In the genomic region with DNA sequence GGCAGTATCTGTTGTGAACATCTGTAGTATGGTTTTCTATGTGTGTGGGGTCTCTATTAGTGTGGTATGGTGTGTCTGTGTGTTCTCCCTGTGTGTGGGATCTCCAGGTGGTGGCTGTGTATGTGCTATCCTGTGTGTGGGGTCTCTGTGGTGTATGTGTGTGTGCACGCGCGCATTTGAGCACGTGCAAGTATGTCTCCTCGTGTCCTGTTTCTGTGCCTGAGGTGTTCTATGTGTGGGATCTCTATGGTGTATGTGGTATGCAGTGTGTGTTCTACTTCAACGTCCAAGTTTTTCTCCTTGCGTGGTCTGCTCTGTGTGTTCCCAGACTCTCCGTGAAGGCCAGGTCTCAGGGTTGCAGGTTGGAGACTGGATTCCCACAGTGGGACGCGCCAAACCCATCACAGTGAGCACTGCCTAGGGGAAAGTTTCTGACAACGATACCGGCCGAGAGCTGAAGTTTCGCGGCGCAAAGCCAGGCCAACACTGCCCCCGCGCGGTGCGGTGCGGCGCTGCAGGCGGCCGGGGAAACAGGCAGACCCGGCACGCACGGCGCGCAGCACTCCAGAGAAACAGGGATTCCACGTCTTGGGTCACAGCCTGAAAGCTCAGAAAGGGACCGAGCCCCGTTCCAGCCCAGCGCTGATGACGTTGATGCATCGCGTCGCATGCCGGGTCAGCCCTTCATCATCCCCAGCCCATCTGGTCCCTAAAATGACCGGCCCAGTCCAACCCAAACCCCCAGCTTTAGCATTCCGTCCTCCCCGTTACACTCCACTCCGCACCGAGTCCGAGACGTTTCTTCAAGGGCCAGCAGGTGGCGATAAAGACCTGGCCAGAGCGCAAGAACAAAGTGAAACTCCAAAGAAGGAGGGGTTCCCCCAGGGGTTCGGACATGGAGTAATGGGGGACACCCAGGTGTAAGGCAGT, we compare ENCODE assay signal across 8 mouse cellular contexts. TPM values are rescaled to one million over a fixed set of nuclear protein-coding genes. Genes with fewer than 3 reads are reported as not detected.
DNase-seq lines count a peak whose midpoint lies in the region; ATAC-seq and TF ChIP-seq lines count a peak whose summit lies in the region.

No protein-coding gene starts in this region.

- ATAC-seq in granulocyte monocyte progenitor cell, adult 5-6 weeks (replicated peaks; ENCODE audit: poor library complexity, severe bottlenecking) = peak; percentile 73
- ATAC-seq in intestine, postnatal 0 days = peak; percentile 74

- peak overlapping the region; percentile 88 for H3K27ac ChIP-seq in embryonic facial prominence, embryonic 10.5 days (replicated peaks)
- no peak overlapping the region for H3K27ac ChIP-seq in intestine, postnatal 0 days (ENCODE audit: low read depth, low read length)
- H3K27ac ChIP-seq in midbrain, embryonic 10.5 days (replicated peaks) = peak overlapping the region; percentile 90

- H3K9me3 ChIP-seq in embryonic facial prominence, embryonic 10.5 days = no peaks in the 10 kb centered on the region
- no peaks in the 10 kb centered on the region for H3K9me3 ChIP-seq in intestine, postnatal 0 days (ENCODE audit: control insufficient read depth)
- no peaks in the 10 kb centered on the region for H3K9me3 ChIP-seq in midbrain, embryonic 10.5 days (replicated peaks)

- H3K4me3 ChIP-seq in embryonic facial prominence, embryonic 10.5 days = peak overlapping the region; percentile 58
- H3K4me3 ChIP-seq in intestine, postnatal 0 days (ENCODE audit: low read depth, low read length) = peak overlapping the region; percentile 37
- peak overlapping the region; percentile 56 for H3K4me3 ChIP-seq in midbrain, embryonic 10.5 days

- intact Hi-C loops in left cerebral cortex, postnatal 36 days (cut with DNase I) = loop anchor here (2.0 to 10.0 kb wide), 6 partner anchors 72 to 354 kb away; partner anchors contain the start of gene Cstad

- peak; percentile 96 for DNase-seq in adrenal gland, postnatal 14 days
- DNase-seq in embryonic facial prominence, embryonic 10.5 days (ENCODE audit: low spot score) = peak; percentile 96
- DNase-seq in left cerebral cortex, postnatal 36 days (ENCODE audit: low spot score in 2 of 2) = peak; percentile 97 to 98
- DNase-seq in midbrain, embryonic 10.5 days (ENCODE audit: low spot score) = peak; percentile 94
- peak; percentile 87 to 92 for DNase-seq in right cerebral cortex, postnatal 36 days (ENCODE audit: low spot score in 2 of 2)
- peak; percentile 93 to 96 for DNase-seq in urinary bladder, postnatal 4 days (ENCODE audit: low spot score in 2 of 2)

- H3K4me2 ChIP-seq in intestine, postnatal 0 days (replicated peaks; ENCODE audit: low read depth) = peak overlapping the region; percentile 75

- 6% methylated on average over 48 of the region's 48 CpGs for WGBS in embryonic facial prominence, embryonic 10.5 days
- WGBS in intestine, postnatal 0 days = 4% methylated on average over 48 of the region's 48 CpGs
- 5% methylated on average over 48 of the region's 48 CpGs for WGBS in midbrain, embryonic 10.5 days

- no peaks in the 10 kb centered on the region for H3K36me3 ChIP-seq in embryonic facial prominence, embryonic 10.5 days (replicated peaks)
- no peaks in the 10 kb centered on the region for H3K36me3 ChIP-seq in intestine, postnatal 0 days (ENCODE audit: control insufficient read depth, insufficient read depth)
- no peaks in the 10 kb centered on the region for H3K36me3 ChIP-seq in midbrain, embryonic 10.5 days

- H3K9ac ChIP-seq in intestine, postnatal 0 days (ENCODE audit: low read depth, low read length) = peak overlapping the region; percentile 45

- H3K27me3 ChIP-seq in embryonic facial prominence, embryonic 10.5 days (replicated peaks; ENCODE audit: low read depth, poor library complexity, severe bottlenecking) = peaks cover 30% of the 10 kb centered on the region
- no peaks in the 10 kb centered on the region for H3K27me3 ChIP-seq in intestine, postnatal 0 days (replicated peaks; ENCODE audit: control insufficient read depth, insufficient read depth, low read length)
- H3K27me3 ChIP-seq in midbrain, embryonic 10.5 days (ENCODE audit: low read depth, poor library complexity, severe bottlenecking) = peaks cover 31% of the 10 kb centered on the region

- H3K4me1 ChIP-seq in embryonic facial prominence, embryonic 10.5 days = peaks cover 62% of the 10 kb centered on the region
- H3K4me1 ChIP-seq in intestine, postnatal 0 days (replicated peaks; ENCODE audit: control insufficient read depth, insufficient read depth, low read length) = no peaks in the 10 kb centered on the region
- peaks cover 54% of the 10 kb centered on the region for H3K4me1 ChIP-seq in midbrain, embryonic 10.5 days

- peak; percentile 87 for TF ChIP-seq CTCF in intestine, postnatal 0 days (IDR thresholded peaks at IDR 0.05; ENCODE audit: low read depth)

RNA-seq across cellular contexts. Expression of gene 1700001O22Rik, which starts 9.0 kb away (rescaled TPM):
- 0.98 and 2.0 TPM in 2 replicates for total RNA-seq in adrenal gland, postnatal 14 days (2021)
- polyA plus RNA-seq in embryonic facial prominence, embryonic 10.5 days (2016; fragmentation: Nextera tagmentation; extraction: Ambion mirVana) = 2.4 and 3.1 TPM in 2 replicates
- total RNA-seq in granulocyte monocyte progenitor cell, adult 5-6 weeks (2014; fragmentation: Nextera tagmentation) = not detected in 2 replicates
- 0.73 TPM in 1 of 2 replicates, not detected in the other for total RNA-seq in granulocyte monocyte progenitor cell, adult 5-6 weeks (2017)
- polyA plus RNA-seq in intestine, postnatal 0 days (2015; fragmentation: Nextera tagmentation; extraction: Ambion mirVana) = 0.58 and 0.60 TPM in 2 replicates
- total RNA-seq in left cerebral cortex, postnatal 36 days (2021) = 1 to 10 TPM; 6.7 to 8.5 TPM
- polyA plus RNA-seq in midbrain, embryonic 10.5 days (2016; fragmentation: Nextera tagmentation; extraction: Ambion mirVana) = 3.5 and 4.0 TPM in 2 replicates

RNA-seq across cellular contexts. Expression of gene Ntmt1, which starts 13.2 kb away (rescaled TPM):
- 32.3 and 37.7 TPM in 2 replicates for total RNA-seq in adrenal gland, postnatal 14 days (2021)
- 134 and 135 TPM in 2 replicates for polyA plus RNA-seq in embryonic facial prominence, embryonic 10.5 days (2016; fragmentation: Nextera tagmentation; extraction: Ambion mirVana)
- total RNA-seq in granulocyte monocyte progenitor cell, adult 5-6 weeks (2014; fragmentation: Nextera tagmentation) = 20.2 and 26.8 TPM in 2 replicates
- total RNA-seq in granulocyte monocyte progenitor cell, adult 5-6 weeks (2017) = 16.2 and 18.6 TPM in 2 replicates
- polyA plus RNA-seq in intestine, postnatal 0 days (2015; fragmentation: Nextera tagmentation; extraction: Ambion mirVana) = 45.3 and 50.5 TPM in 2 replicates
- 10 to 100 TPM; 35.4 to 36.3 TPM for total RNA-seq in left cerebral cortex, postnatal 36 days (2021)
- polyA plus RNA-seq in midbrain, embryonic 10.5 days (2016; fragmentation: Nextera tagmentation; extraction: Ambion mirVana) = 126 and 127 TPM in 2 replicates

RNA-seq across cellular contexts. Expression of gene Asb6, which starts 35.7 kb away (rescaled TPM):
- 22.3 and 25.8 TPM in 2 replicates for total RNA-seq in adrenal gland, postnatal 14 days (2021)
- 53.9 and 56.0 TPM in 2 replicates for polyA plus RNA-seq in embryonic facial prominence, embryonic 10.5 days (2016; fragmentation: Nextera tagmentation; extraction: Ambion mirVana)
- total RNA-seq in granulocyte monocyte progenitor cell, adult 5-6 weeks (2014; fragmentation: Nextera tagmentation) = 8.4 and 18.9 TPM in 2 replicates
- 12.2 and 27.1 TPM in 2 replicates for total RNA-seq in granulocyte monocyte progenitor cell, adult 5-6 weeks (2017)
- polyA plus RNA-seq in intestine, postnatal 0 days (2015; fragmentation: Nextera tagmentation; extraction: Ambion mirVana) = 12.9 and 13.0 TPM in 2 replicates
- 10 to 100 TPM; 36.1 to 39.8 TPM for total RNA-seq in left cerebral cortex, postnatal 36 days (2021)
- 43.9 and 45.8 TPM in 2 replicates for polyA plus RNA-seq in midbrain, embryonic 10.5 days (2016; fragmentation: Nextera tagmentation; extraction: Ambion mirVana)

RNA-seq across cellular contexts. Expression of gene Prrx2, which starts 40.3 kb away (rescaled TPM):
- 1.6 and 2.4 TPM in 2 replicates for total RNA-seq in adrenal gland, postnatal 14 days (2021)
- polyA plus RNA-seq in embryonic facial prominence, embryonic 10.5 days (2016; fragmentation: Nextera tagmentation; extraction: Ambion mirVana) = 87.6 and 94.6 TPM in 2 replicates
- not detected in 2 replicates for total RNA-seq in granulocyte monocyte progenitor cell, adult 5-6 weeks (2014; fragmentation: Nextera tagmentation)
- total RNA-seq in granulocyte monocyte progenitor cell, adult 5-6 weeks (2017) = not detected in 2 replicates
- 0.64 and 0.74 TPM in 2 replicates for polyA plus RNA-seq in intestine, postnatal 0 days (2015; fragmentation: Nextera tagmentation; extraction: Ambion mirVana)
- 1 to 10 TPM; 1.0 to 2.8 TPM for total RNA-seq in left cerebral cortex, postnatal 36 days (2021)
- polyA plus RNA-seq in midbrain, embryonic 10.5 days (2016; fragmentation: Nextera tagmentation; extraction: Ambion mirVana) = 22.3 and 29.5 TPM in 2 replicates
